Mouse (Mus musculus) forelimb bud, embryonic 11.5 days (tissue): ENCODE data around the gene Ptpn18.

Experiments used
- DNase-seq: peaks from one replicate; pipeline ENCODE4 v3.0.0-alpha.2; 2012; ENCODE audit warnings: low read depth, low spot score

Ptpn18 gene

DNA sequence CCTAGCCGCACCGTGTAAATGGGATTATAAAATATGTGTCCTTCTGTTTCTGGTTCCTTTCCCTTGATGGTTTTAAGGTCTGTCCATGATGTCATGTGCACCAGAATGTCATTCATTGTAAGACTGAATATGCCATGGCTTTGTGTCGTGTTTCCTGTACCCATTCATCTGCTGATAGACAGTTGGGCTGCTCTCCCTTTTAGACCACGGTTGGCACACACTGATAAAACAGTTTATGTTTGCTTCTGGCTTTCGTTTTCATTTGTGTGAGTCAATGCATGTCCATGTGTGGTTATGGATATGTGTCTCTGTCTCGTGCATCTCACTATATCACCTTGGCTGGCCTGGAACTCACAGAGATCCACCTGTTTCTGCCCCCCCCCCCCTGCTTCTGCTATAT is 5.9 kb downstream of the Ptpn18 start:
- no peak for DNase-seq

DNA sequence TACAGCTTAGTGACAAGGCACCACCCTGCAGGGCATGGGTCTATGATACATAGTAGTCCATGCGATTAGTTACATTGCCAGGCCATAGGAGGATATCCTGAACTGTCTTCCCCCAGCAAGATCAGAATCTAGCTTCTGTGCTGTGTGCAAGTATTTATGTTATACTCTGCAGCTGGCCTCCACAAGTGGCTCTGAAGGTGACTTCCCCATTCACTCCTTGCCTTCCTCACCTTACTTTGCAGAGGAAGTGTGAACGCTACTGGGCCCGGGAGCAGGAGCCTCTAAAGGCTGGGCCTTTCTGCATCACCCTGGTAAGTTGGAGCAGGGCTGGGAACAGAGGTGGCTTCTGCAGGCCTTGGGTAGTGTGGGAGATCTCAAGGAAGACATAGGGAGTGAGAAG is 8.5 kb downstream of the Ptpn18 start:
- DNase-seq: no peak

DNA sequence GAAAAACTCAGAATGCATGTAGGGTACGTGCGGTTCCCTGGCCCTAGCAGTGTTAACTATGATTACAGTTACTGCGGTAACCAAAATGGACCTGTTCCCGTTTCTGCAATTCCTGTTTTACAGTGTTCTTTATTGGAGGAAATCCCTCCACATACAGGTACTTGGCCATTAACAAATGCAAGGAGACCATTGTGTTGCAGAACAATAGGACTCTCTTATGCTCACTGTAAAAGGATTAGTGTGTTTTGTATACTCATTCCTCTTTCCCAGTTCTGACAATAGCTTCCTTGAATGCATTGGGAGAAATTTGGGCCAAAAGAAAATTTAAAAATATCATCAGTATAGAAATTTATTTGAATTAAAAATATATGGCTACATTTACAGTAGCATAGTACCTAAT is 8.9 kb downstream of the Ptpn18 start:
- DNase-seq: no peak

DNA sequence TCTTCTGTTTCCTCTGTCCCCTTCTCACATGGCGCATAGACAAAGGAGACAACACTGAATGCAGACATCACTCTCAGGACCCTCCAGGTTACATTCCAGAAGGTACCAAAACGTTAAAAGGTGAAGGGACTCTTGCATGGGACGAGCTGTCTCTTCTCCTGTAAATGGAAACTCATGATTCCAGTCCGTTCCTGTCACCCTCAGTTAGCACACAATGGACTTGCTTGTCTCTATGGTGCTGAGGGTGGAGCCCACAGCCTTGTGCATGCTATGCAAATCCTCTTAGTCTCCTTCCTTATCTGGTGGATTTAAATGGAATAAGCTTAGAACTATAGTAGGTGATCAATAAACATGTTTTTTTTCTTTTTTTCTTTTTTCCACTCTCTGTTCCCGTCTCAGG is 10.2 kb downstream of the Ptpn18 start:
- no peak for DNase-seq

DNA sequence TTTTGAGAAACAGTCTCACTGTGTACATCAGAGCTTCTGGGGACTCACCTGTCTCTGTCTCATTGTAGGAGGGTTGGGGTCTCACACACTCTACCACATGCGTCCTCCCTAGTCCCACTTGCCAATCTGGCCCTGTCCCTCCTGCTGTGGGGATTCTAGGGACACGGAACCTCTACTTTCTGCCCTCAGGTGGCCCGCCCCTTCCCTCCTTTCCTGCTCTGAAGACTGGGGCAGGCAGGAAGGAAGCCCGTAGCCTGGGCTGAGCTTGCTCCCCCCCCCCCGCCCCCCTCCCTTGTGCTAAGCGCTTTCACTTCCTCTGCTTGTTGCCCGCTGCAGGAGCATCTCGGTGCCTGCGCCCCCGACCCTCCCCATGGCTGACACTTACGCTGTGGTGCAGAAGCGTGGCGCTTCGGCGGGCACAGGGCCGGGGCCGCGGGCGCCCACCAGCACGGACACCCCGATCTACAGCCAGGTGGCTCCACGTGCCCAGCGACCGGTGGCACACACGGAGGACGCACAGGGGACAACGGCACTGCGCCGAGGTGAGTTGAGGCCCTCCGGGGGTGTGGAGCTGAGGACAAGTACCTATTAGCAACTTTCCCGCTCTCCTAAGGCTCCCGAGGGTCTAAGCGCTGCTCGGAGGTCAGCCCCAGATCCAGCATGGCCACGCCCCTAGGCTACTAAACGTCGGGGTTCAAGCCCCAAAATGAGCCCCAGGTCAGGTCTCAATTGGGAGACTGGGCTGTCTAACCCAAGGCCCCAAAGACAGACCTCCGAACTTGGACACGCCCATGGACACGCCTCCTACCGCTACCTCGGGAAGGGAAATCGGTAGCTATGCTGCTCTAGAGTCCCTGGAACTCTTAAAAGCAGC is 13.1 kb downstream of the Ptpn18 start:
- DNase-seq: peak; percentile 35

DNA sequence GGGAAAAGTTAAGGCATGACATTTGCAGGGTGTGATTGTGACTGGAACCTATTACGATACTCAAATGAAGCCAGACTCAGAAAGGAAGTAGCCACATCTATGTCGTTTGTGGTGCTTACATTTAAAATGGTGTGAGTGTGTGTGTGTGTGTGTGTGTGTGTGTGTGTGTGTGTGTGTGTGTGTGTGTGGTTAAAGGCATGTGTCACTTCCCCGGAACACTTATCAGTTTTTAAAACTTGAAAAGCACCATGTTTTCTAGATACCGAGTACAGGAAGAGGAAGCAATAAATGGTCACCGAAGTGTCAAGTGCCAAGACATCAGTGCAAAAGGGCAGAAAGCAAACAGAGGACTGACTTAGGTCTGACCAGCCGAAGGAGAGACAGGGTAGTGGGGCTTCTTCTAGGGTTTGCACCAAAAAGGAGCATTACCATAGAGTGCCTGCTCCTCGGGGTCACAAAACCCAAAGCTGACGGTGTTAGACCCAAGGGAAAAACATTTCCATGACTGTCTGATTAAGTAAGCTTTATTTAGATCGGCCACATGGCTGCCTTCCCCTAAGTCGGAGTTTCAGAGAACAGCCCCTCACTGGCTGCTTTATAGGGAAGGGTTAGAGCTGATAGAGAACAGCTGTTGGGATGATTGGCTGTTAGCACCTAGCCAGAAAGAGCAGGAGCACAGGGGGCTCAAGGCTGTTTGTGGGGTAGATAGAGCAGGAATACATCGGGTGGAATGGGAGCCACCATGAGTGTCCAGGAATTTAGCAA is 19.5 kb downstream of the Ptpn18 start:
- peak; percentile 46 for DNase-seq

DNA sequence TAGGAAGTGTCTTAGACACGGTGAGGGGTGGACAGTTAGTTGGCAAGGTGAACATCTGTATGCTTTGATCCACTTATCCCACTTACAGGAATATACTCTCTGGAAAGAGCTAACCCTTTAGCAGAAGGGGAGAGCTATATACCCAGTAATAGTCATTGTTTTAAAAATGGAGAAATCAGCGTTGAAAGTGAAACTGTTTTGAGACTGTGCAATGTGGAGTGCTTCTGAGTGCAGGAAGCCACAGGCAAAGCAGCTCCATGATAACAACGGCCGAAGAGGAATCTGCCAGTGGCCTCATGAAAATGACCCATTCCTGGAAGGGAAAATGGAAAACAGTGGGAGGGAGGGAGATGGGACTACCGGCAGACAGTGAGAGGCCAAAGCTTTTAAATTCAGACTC is 21.2 kb downstream of the Ptpn18 start:
- DNase-seq: no peak

DNA sequence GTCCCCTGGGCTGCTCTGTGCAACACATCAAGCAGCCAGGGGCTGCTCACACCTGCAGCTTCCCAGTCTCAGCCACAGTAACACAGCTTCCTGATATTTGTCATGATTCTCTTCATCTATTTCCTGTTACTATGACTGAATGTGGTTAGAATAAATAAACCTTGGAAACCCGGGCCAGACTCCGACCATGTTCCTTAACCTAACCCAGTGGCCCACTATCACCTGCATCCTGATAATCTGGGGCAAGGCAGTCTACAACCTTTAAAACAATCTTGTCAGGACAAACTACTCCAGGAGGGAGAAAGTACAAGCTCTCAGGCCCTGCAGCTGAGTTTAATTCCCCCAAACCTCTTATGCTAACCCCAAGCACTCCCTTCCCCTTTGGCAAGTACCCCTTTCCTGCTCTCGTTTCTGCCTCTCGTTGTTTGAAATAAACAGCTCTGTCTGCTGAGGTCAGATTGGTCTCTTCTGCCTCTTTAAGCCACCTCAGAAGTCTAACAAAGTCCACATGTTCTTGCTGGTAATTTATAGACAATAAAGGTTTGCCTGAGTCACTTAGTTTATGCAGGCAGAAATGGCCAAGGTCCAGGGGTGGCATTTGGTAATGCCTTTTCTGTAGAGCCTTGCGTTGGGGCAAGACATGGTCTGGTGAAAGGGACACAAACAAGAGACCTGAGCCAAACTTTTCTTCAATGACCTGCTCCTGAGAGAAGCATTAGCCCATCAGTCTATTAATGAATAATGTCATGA is 22.5 kb downstream of the Ptpn18 start:
- no peak for DNase-seq

DNA sequence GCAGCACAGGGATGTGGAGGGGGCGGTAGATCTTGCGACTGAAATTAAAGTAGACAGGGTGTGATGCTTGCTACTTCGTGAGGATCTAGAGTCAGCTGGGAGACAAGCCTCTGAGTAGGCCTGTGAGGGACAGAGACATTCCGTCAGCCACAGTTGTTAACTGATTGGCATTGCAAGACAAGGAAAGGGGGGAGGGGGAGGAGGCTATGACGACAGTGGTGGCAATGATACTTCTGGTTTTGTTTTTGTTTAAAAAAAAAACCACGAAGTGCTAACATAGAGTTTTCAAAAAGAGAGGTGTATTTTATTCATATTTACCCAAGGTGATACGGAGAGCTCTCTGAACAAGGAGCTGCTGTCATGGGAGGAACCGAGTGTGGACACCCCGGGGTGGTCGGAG is 24.9 kb downstream of the Ptpn18 start:
- no peak for DNase-seq

DNA sequence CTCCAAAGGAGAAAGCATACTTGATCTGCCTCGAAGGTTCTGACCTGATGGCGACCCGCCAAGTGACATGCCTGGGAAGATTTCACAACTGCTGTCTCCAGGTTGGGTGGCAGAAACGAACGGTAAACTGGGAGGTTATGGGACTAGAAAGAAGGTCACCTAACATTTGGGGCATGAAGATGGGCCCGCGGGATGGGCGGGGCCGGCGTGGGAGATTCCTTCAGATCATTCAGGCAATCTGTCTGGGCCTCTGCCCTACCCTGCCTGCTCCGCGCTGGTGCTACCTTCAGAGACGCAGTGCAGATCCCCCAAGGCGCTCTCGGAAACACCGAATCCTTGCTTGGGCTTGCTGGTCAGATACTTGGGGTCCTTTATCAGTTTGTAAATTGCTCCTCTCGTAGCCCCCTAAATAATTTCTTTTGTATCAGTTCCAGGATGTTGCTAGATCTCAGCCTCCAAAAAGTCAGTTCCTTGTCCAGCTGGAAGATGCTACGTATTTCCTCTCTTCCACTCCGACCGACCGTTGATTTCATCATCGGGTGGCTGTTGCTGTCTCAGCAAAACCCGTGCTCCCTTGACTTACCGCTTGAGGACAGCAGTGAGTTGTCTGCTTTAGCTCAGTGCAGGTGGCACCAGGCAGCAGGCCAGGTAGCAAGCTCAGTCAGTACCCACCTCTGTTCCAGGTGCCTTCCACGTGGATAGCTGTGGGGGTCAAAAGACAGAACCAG is 26.1 kb downstream of the Ptpn18 start:
- DNase-seq: no peak

DNA sequence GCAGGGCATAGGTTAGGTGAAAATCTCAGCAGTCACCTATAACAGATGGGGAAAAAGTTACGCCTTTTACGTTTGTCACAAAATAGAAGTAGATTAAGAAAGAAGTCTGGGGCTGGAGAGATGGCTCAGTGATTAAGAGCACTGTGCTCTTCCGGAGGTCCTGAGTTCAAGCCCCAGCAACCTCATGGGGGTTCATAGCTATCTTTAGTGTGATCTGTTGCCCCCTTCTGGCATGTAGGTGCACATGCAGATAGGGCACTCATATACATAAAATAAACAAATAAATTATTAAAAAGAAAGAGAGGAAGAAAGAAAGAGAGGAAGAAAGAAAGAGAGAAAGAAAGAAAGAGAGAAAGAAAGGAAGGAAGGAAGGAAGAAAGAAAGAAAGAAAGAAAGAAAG is 27.8 kb downstream of the Ptpn18 start:
- no peak for DNase-seq

DNA sequence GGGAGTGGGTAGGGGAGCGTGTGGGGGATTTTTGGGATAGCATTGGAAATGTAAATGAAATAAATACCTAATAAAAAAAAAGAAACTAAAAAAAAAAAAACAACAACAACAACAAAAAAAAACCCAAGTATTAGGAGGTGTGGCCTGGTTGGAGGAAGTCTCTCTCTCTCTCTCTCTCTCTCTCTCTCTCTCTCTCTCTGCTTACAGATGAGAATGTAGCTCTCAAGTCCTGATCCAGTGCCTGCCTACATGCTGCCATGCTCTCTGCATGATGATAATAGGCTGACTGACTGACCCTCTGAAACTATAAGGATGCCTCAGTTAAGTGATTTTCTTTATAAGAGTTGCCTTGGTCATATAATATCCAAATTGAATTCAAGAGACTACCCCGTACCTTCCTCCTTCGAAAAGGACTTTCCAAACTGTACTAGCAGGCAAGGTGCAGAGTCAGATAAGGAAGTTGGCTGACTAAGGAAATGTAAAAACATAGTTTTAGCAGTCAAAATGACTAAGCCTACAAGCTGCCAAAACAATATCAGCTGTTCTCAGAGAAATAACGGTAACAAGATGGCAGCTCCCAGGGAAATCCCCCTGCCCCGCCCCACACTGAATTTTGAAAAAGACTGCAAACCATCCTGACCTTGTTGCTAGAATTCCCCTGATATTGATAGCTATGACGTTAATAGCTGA is 30.4 kb downstream of the Ptpn18 start:
- DNase-seq: no peak

DNA sequence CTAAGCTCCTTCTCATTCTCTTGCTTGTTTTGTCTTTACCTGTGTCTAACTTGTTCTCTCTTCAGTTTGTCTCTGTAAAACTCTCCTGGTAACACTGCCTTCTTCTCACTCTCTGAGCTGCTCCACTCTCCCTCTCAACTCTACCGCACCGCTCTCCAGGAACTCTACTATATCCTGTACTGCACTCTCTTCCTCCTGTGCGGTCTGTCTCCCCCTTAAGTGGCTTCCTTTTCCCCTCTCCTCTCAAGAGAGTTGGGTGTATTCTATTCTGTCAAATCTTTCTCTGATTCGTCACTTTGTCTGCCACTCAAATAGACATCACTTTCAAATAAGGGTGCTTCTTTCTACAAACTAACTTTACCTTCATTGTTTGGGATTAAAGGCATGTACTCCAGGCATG is 31.9 kb downstream of the Ptpn18 start:
- DNase-seq: no peak

DNA sequence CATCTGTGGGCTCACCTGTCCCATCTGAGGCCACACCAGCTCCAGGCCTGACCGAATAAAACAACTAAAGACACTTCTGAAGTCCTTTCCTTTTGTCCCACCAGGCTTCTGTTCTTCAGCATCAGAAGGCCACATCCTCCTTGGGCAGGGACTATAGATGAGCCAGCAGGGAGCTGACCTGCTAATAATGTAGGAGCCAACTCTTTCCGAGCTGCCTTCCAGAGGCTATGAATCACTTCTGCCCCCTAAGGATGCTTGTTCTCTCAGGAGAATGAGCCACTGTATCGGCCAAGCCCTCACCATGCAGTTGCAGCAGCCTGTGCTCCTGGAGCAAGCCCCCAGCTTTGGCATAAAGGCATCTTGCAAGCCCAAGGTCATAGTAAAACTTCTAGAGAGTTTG is 43.4 kb downstream of the Ptpn18 start:
- DNase-seq: no peak

DNA sequence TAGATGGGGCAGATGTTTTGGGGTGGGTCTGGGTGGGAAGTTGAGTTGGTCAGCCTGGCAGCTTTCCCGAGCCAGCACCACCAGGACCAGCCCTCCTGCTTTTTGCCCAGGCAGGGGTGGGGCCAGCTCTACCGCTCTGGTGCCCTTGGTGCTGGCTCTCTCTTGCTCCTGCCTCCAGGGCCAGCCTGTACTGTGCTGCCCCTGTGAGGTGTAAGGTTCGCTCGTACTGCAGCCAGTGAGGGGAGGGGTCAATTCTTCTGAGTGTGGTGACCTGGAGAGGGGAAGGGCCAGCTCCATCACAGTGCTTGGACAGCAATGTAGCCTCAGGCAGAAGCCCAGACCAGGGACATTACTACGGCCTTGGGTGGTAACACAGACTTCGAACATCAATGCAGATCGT is 45.7 kb downstream of the Ptpn18 start:
- DNase-seq: no peak

DNA sequence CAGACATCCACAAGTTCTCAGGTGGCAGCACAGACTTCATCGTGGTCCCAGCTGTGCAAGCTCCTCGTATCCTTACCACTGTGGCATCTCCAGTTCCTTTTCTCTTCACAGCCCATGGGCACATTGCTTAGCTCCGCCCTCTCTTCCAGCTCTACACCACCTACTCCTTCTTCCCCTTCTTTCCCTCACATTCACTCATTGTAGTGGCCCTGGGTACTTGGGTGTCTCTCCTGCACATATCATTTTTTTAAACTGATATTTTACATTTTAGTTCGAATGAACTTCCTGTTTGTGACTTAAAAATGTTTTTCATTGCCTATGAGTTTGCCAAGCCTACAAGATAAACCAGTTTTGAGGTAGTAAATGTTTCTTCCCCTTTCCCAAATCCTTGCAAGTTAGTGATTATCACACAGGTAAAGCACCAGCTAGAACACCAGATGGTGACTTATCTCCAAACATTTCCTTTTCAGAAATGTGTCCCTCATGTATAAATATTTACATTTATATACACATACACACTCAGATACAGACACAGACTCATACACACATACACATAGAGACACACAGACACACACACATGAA is 46.5 kb downstream of the Ptpn18 start:
- no peak for DNase-seq

DNA sequence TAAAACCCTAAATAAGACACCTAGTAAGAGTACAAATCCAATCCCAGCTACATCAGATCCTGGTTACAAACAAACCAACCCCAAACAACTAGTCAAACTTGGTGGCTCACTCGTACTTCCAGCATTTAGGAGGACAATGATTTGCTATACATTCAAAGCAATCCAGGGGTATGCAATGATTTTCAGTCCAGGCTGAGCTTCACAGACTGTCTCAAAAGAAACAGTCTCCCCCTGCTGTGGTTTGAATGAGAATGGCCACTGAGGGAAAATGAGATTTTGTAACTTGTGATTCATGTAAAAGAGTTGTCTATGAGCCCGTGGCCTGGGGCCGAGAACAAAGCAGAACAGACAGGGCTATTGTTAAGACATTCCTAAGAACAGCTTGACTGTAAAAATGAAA is 48.4 kb downstream of the Ptpn18 start:
- no peak for DNase-seq

DNA sequence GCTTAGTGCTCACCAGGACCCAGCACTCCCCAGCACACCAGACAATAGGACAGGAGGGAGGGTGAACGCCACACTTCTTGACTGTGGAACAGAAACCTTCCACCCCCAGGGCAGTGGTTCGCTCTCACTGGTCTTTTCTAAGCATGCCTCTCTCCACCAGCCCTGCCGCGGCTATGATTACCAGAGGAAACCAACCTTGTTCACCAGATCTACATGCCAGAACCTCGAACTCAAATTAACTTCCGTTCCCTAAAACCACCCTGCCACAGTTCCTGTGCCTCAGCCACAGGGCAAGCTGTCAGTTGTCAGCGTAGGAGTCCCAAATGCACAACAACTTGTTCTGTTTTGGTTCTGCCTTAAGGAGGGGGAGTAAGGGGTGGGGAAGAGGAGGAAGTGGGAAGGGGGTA is 51.0 kb downstream of the Ptpn18 start:
- DNase-seq: peak; percentile 8

DNA sequence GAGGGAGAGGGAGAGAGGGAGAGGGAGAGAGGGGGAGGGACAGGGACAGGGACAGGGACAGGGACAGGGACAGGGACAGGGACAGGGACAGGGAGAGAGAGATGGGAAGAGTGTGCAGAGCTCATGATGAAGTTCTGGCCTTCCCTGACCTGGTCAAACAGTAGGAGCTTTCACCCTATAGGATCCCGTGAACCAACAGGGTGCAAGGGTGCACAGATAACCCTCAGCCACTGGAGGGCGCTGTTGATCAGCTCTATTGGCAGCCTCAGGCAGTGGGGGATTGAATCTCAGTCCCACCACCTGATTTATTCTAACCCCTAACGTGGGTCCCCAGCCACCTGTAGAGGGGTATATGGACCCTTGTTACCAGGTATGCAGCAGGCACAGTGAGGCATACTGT is 51.5 kb downstream of the Ptpn18 start:
- peak; percentile 40 for DNase-seq

DNA sequence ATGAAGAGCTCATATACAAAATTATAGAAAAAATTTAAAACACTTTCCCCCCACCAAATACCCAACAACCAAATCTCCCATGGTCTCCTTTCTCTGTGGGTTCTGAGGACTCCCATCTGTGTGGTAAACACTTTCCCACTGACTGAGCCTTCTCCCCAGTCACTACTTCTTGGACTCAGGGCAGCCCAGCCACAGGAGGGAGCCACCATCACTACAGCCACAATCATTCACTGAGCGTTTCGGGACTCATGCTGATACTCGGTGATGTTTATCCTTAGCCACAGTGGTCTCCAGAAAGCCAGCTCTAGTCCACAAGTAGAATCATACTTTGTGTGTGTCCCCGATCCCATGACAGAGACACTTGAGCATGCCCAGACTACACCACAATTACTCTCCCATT is 53.5 kb downstream of the Ptpn18 start:
- DNase-seq: no peak

DNA sequence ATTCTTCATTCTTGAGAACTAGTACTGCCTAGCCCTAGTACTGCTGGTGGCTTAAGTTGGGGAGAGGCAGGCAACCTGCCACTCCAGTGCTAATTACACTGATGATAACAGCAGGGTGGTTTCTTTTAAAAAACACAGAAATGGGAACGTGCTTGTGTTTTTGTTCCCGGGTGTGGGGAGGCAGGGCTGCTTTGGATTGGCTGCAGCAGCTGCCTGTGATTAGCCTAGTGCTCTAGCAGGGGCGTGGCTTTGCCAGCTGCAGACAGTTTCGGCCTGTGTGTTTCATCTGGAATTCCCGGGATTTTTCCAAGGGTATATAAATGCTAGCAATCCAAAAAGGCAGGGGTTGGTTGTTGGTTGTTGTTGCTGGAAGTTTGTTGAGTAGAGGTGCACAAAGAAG is 57.0 kb downstream of the Ptpn18 start:
- peak; percentile 18 for DNase-seq
